Mouse (Mus musculus) MEL (cell line): ENCODE measurements around the gene Naip1.

ENCODE experiments used
- GABPA ChIP-seq: IDR thresholded peaks from 2 replicates; pipeline ENCODE4 v1.6.1; 2012; ENCODE audit warnings: low read depth, mild to moderate bottlenecking, inconsistent platforms, low read length, improper control_type of control experiment, moderate library complexity
- USF1 ChIP-seq: IDR thresholded peaks from 2 replicates; pipeline ENCODE4 v1.6.1; 2014; ENCODE audit warnings: low read depth, mild to moderate bottlenecking, inconsistent platforms, low read length, improper control_type of control experiment, moderate library complexity

GRCm38 (mm10) chr13:100408242-100408641, 44.4 kb downstream of the Naip1 start:
- no peak for TF ChIP-seq USF1
- no peak for TF ChIP-seq GABPA
